Mouse (Mus musculus) forebrain, postnatal 0 days (tissue): ENCODE results near the gene Fut4. TPM values are rescaled to one million over a fixed set of nuclear protein-coding genes. Genes with fewer than 3 reads are reported as not detected.
A peak's percentile ranks its signal among the peaks of the same experiment; 100 is the strongest.

Experiments
- ATAC-seq: fragments of 200-750 bp; cut with Nextera tagmentation; 2 replicates; pipeline ENCODE4 v1.8.0; 2017; ENCODE audit warnings: mild to moderate bottlenecking, moderate library complexity
- DNase-seq: peaks from one replicate; pipeline ENCODE4 v3.0.0-alpha.2; 2015
- H3K27ac ChIP-seq: fragments of 300-500 bp; sonication (generic); 2 replicates; pipeline ENCODE4 v1.5.1; 2014; ENCODE audit warnings: low read depth, mild to moderate bottlenecking, antibody characterized with exemption, low read length, moderate library complexity, mixed read lengths
- H3K27me3 ChIP-seq: fragments of 300-500 bp; sonication (generic); 2 replicates; pipeline ENCODE4 v1.6.1; 2014; ENCODE audit warnings: mild to moderate bottlenecking, low read length, mixed read lengths; ENCODE audit not compliant: insufficient read depth
- H3K36me3 ChIP-seq: fragments of 300-500 bp; sonication (generic); 2 replicates; pipeline ENCODE4 v1.6.1; 2014; ENCODE audit warnings: mild to moderate bottlenecking, moderate library complexity; ENCODE audit not compliant: insufficient read depth
- H3K4me1 ChIP-seq: fragments of 300-500 bp; sonication (generic); 2 replicates; pipeline ENCODE4 v1.6.1; 2014; ENCODE audit warnings: antibody characterized with exemption; ENCODE audit not compliant: insufficient read depth
- H3K4me2 ChIP-seq: fragments of 300-500 bp; sonication (generic); 2 replicates; pipeline ENCODE4 v1.6.1; 2014; ENCODE audit warnings: low read depth, mild to moderate bottlenecking, moderate library complexity
- H3K4me3 ChIP-seq: fragments of 300-500 bp; sonication (generic); 2 replicates; pipeline ENCODE4 v1.5.1; 2014; ENCODE audit warnings: low read depth, low read length, mixed read lengths
- H3K9ac ChIP-seq: fragments of 300-500 bp; sonication (generic); 2 replicates; pipeline ENCODE4 v1.6.1; 2014; ENCODE audit warnings: mild to moderate bottlenecking
- H3K9me3 ChIP-seq: fragments of 300-500 bp; sonication (generic); 2 replicates; pipeline ENCODE4 v1.6.1; 2016; ENCODE audit warnings: low read length
- CTCF ChIP-seq: sonication (generic); IDR thresholded peaks from 2 replicates; pipeline ENCODE4 v1.5.1; 2016; ENCODE audit warnings: antibody characterized with exemption, control low read depth, low read depth
- WGBS: fragments of 180-500 bp; shearing (Covaris S2); extraction: QIAGEN DNeasy Blood & Tissue Kit; methylation state at CpG from one replicate; pipeline ENCODE4 v1.1.7; 2014; 5-methylcytosine and 5-hydroxymethylcytosine counted together
- polyA plus RNA-seq: library from polyadenylated mRNA; unstranded; fragments of >200 nt; fragmentation: Nextera tagmentation; extraction: Ambion mirVana; gene quantifications from 2 replicates; pipeline ENCODE4 v1.2.1, GENCODE M21; 2015
- total RNA-seq: library from RNA; depleted of rRNA; stranded (reverse); fragments of >200 nt; gene quantifications from 2 replicates; pipeline ENCODE4 v1.2.3, GENCODE M21; 2014; rRNA removed

Fut4 gene
- total RNA-seq (1.5 and 2.3 TPM in 2 replicates), polyA plus RNA-seq (0.54 and 0.59 TPM in 2 replicates)

DNA sequence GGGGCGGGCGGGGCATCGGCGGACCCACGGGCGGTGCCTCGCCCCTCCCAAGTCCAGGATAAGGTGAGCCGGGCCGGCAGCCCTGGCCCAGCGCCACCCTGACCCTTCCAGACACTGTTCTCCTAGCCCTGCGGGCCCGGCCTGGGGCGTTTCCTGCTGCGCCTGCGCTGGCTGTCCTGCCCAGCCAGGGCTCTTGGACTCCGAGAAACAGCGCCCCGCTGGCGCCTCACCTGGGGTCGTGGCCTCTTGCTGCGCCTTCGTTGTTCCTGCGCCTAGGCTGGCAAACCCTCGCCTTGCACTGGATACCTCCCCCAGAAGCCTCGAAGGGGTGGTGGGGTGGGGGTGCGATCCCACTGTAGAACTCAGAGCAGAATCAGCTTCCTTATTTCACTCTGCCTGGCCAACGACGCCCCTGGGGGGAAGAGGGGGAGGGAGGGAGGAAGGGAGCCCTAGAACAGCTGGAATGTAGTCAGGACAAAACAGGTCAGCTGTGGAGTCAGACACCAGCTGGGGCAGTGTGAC, at the start of gene Fut4:
Gene Fut4, minus strand, starts transcription at position 393 of the 522 bp plus-strand sequence.
- Histone ChIP-seq H3K27ac (no peak within 1 kb of the TSS), H3K27me3 (peaks cover 8% of the 10 kb centered on the region; the same call in 1 of the 2 replicates), H3K4me1 (0 out of 2 replicates have a peak, but pooled peaks cover 3% of the 10 kb centered on the region), H3K9me3 (no peaks in the 10 kb centered on the region), H3K4me2 (peak within 1 kb of the TSS; percentile 86), H3K9ac (peak within 1 kb of the TSS; percentile 56), H3K36me3 (no peaks in the 10 kb centered on the region), H3K4me3 (peak within 1 kb of the TSS; percentile 48)
- DNase-seq: no peak
- WGBS: 5% methylated on average over 28 of the region's 28 CpGs
- ATAC-seq: peak; percentile 63
- TF ChIP-seq CTCF: no peak

DNA sequence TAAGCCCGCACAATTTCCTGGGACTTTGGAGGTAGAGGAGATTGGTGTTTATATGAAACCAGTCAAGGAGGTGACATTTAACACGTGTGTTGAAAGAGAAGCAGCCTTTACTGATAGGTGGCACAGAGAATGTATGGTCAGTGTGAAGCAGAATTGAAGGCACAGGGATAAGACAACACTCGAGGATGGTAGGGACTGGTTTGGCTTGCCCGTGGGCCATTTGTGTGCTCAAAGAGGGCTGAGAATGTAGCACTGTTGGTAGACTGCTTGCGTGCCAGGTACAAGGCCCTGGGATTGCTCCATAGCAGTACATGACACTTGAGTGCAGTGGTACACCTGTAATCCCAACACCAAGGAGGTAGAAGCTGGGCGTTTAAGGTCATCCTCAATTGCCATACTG, 35.2 kb upstream of the Fut4 start:
- WGBS: 91% methylated on average over 6 of the region's 6 CpGs
- ATAC-seq: no peak

GRCm38 (mm10) chr9:14784039-14785002, 32.1 kb upstream of the Fut4 start, which contains the start of the genes Mre11a and Ankrd49:
Gene Mre11a (plus strand): TSS chr9:14784654.
Gene Ankrd49 (minus strand): TSS chr9:14784856.
- Histone ChIP-seq H3K4me3 (peak within 1 kb of the TSS; percentile 88), H3K27me3 (no peaks in the 10 kb centered on the region), H3K4me2 (peak within 1 kb of the TSS; percentile 83), H3K27ac (peak within 1 kb of the TSS; percentile 96), H3K4me1 (peaks cover 6% of the 10 kb centered on the region; the same call in 1 of the 2 replicates), H3K9ac (peak within 1 kb of the TSS; percentile 81), H3K36me3 (peaks cover 32% of the 10 kb centered on the region), H3K9me3 (no peaks in the 10 kb centered on the region)
- ATAC-seq (peak; percentile 99), DNase-seq (peak; percentile 97)
- WGBS: under 1% methylated on average over 62 of the region's 62 CpGs
- TF ChIP-seq CTCF: 0 out of 2 replicates have a peak, but pooled peaks have one; percentile 9

More for the DNA sequence above, 35.2 kb upstream of the Fut4 start:
- Histone ChIP-seq H3K4me2 (no peak overlapping the region), H3K4me1 (peaks cover 6% of the 10 kb centered on the region; the same call in 1 of the 2 replicates), H3K4me3 (no peak overlapping the region), H3K27me3 (no peaks in the 10 kb centered on the region), H3K9me3 (no peaks in the 10 kb centered on the region), H3K27ac (no peak overlapping the region), H3K9ac (no peak overlapping the region), H3K36me3 (peaks cover 21% of the 10 kb centered on the region)
- TF ChIP-seq CTCF: no peak
- no peak for DNase-seq

DNA sequence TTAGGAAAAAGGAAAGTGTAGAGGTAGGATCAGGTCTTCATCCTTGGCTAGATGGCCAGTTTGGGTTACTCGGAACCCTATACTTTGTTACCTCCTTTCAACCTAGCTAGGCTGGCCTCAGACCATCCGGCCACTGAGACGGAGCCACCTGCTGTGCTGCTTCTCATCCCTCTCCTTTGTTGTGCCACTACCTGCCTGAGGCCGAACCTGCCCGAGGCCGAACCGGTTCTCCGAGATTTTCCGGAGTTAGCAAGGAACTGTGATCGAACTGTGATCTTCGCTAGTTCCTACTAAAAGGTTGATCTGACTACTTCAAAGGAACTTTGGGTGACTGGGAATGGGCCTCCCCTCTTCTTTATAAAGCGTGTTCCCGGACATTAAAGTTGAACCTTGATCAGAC, 26.1 kb upstream of the Fut4 start:
- H3K4me1 ChIP-seq: no peaks in the 10 kb centered on the region
- no peak for ATAC-seq
- WGBS: 43% methylated on average over 13 of the region's 13 CpGs

GRCm38 (mm10) chr9:14773813-14774212, 21.6 kb upstream of the Fut4 start:
- no peak for DNase-seq
- 53% methylated on average over 2 of the region's 2 CpGs for WGBS

More for the DNA sequence above, 26.1 kb upstream of the Fut4 start:
- peaks cover 19% of the 10 kb centered on the region for H3K36me3 ChIP-seq
- H3K27me3 ChIP-seq: no peaks in the 10 kb centered on the region
- H3K9me3 ChIP-seq: no peaks in the 10 kb centered on the region
- H3K4me3 ChIP-seq: no peak overlapping the region
- no peak for DNase-seq
- H3K4me2 ChIP-seq: no peak overlapping the region
- H3K9ac ChIP-seq: no peak overlapping the region
- no peak for TF ChIP-seq CTCF
- no peak overlapping the region for H3K27ac ChIP-seq

GRCm38 (mm10) chr9:14772074-14772473, 19.9 kb upstream of the Fut4 start:
- no peak for TF ChIP-seq CTCF
- Histone ChIP-seq H3K27me3 (no peaks in the 10 kb centered on the region), H3K4me1 (no peaks in the 10 kb centered on the region), H3K27ac (no peak overlapping the region), H3K9me3 (no peaks in the 10 kb centered on the region), H3K36me3 (no peaks in the 10 kb centered on the region), H3K4me3 (no peak overlapping the region), H3K4me2 (no peak overlapping the region), H3K9ac (no peak overlapping the region)
- DNase-seq: no peak
- ATAC-seq: no peak
- WGBS: 90% methylated on average over 2 of the region's 2 CpGs

More at GRCm38 (mm10) chr9:14773813-14774212, 21.6 kb upstream of the Fut4 start:
- Histone ChIP-seq H3K9ac (no peak overlapping the region), H3K27ac (no peak overlapping the region), H3K27me3 (no peaks in the 10 kb centered on the region), H3K4me2 (no peak overlapping the region), H3K4me3 (no peak overlapping the region), H3K36me3 (no peaks in the 10 kb centered on the region), H3K4me1 (no peaks in the 10 kb centered on the region), H3K9me3 (no peaks in the 10 kb centered on the region)
- ATAC-seq: no peak
- peak; percentile 50 for TF ChIP-seq CTCF
